Mouse (Mus musculus) layer of hippocampus, adult 18-20 months (tissue): ENCODE measurements around the gene Pou1f1. TPM values are rescaled to one million over a fixed set of nuclear protein-coding genes. Genes with fewer than 3 reads are reported as not detected.

Source experiments
- DNase-seq, 2 experiments: peaks; one replicate each; pipeline ENCODE4 v3.0.0; 2022; ENCODE audit warnings: low spot score in 2 of 2
- total RNA-seq, 2 experiments: library from RNA; stranded (reverse); gene quantifications; 2 replicates each; pipeline ENCODE4 v1.2.3; 2021

Gene Pou1f1
- total RNA-seq, 2 experiments from 2014 or later: not detected

GRCm38 (mm10) chr16:65564306-65564705, 44.0 kb downstream of the Pou1f1 start:
- no peak for DNase-seq

DNA sequence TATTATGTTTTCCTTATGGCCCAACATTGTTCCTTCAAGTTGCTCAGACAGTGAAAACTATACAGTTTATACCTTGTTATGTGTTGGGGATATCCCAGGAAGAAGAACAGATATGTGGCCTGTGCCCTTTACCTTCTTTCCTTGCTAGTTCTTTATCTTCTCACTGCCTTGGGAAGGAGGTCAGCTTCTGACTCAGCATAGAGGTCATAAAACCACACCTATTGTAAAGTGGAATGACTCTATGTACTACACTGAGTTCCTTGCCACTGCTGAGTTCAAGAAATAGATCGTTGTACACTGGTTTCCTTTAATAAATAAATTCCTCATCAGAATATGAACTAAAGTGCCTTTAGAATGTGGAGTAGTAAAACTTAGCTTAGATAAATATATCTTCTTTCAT, 44.6 kb downstream of the Pou1f1 start:
- no peak for DNase-seq

GRCm38 (mm10) chr16:65568853-65569252, 48.5 kb downstream of the Pou1f1 start:
- no peak for DNase-seq

GRCm38 (mm10) chr16:65577298-65578029, 57.2 kb downstream of the Pou1f1 start:
- DNase-seq: no peak

Other genes with a start within 250 kb of the Pou1f1 start
- gene Chmp2b, start 42.2 kb downstream of the Pou1f1 start, total RNA-seq: 10 to 100 TPM; 58.7 to 60.0 TPM